Mouse (Mus musculus): Measurements from ENCODE around the gene Plod1. TPM values are rescaled to one million over a fixed set of nuclear protein-coding genes. Genes with fewer than 3 reads are reported as not detected.
"Not testable (repeated sequence)": the region's sequence is repeated elsewhere in the genome, so short reads cannot be mapped to it uniquely, and the experiment has no call there.

Gene Plod1
- total RNA-seq, 1 experiment, result 26.2 TPM

DNA sequence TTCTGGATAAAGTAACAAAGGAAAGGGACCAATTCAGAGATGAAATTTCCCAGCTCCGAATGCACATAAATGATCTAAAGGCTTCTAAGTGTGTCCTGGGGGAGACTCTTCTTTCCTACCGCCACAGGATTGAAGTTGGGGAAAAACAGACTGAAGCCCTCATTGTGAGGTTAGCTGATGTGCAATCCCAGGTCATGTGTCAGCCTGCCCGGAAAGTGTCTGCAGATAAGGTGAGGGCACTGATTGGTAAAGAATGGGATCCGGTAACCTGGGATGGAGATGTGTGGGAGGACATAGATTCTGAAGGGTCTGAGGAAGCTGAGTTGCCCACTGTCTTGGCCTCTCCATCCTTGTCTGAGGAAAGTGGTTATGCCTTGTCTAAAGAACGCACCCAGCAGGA, 67.3 kb downstream of the Plod1 start:
- in situ Hi-C loops (cut with MboI; ENCODE audit: low sequenced_read_pairs in 2 of 2, unreplicated experiment in 2 of 2), result no loop called here
- no peak for TF ChIP-seq MAFK (IDR thresholded peaks at IDR 0.05; ENCODE audit: insufficient read depth, low read depth, low read length)
- no peak for TF ChIP-seq CHD2 (IDR thresholded peaks at IDR 0.05; ENCODE audit: low read depth, low read length)
- TF ChIP-seq ZC3H11A (IDR thresholded peaks at IDR 0.05; ENCODE audit: borderline replicate concordance, low read depth, low read length), result no peak
- no peak for TF ChIP-seq HCFC1 (IDR thresholded peaks at IDR 0.05; ENCODE audit: borderline replicate concordance, insufficient read depth, low read length)
- TF ChIP-seq ZNF384 (IDR thresholded peaks at IDR 0.05; ENCODE audit: low read depth, low read length), result no peak
- H3K9ac ChIP-seq (ENCODE audit: insufficient read depth, low read depth, low read length, poor library complexity, severe bottlenecking), result no peak overlapping the region
- peaks cover 8% of the 10 kb centered on the region for H3K9me3 ChIP-seq (ENCODE audit: control insufficient read depth, insufficient read depth, low read depth, low read length)
- H3K4me1 ChIP-seq (ENCODE audit: control insufficient read depth in 2 of 2, insufficient read depth in 2 of 2, low read length in 2 of 2, poor library complexity in 1 of 2), result no peaks in the 10 kb centered on the region
- peak overlapping the region in 1 of 2 experiments; percentile 75; a peak in 2 of 4 replicates for H3K4me3 ChIP-seq (ENCODE audit: insufficient read depth in 1 of 2, low read depth in 1 of 2, low read length in 2 of 2, poor library complexity in 1 of 2, severe bottlenecking in 1 of 2)
- H3K36me3 ChIP-seq (ENCODE audit: control insufficient read depth, insufficient read depth, low read length, poor library complexity, severe bottlenecking), result peaks cover 30% of the 10 kb centered on the region
- H3K27ac ChIP-seq (ENCODE audit: insufficient read depth, low read depth, low read length, poor library complexity, severe bottlenecking), result no peak overlapping the region
- DNase-seq (ENCODE audit: low read depth, low spot score), result no peak

DNA sequence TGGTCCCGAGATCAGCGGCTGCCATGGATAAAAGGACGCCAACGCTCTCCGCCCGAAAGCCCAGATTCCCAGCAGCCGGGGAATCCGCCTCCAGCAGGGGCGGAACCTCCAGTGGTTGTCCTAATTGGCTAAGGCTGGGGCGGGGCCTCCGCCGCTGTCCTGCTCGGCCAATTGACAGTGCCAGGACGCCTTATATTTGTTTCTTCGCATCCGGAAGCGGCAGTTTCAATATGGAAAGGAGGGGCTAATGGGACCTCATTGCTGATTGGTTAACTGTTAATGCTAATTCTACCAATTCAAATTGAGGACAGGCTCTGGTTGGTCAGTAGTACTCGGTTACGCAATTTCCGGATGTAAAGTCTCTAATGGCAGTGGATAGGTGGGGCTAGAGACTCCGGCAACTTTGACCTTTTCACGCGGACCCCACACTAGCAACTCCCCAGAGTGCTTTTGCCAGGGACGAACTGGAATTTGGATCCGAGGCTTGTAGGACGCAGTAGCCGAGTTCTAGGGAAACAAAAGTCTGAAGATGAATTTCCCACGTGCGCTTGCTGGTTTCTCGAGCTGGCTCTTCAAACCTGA, 68.0 kb downstream of the Plod1 start, which contains the start of the genes Miip and Fv1:
Gene Miip (minus strand): TSS at position 367 of the 582 bp plus-strand sequence.
Gene Fv1 (plus strand): TSS at position 530 of the 582 bp plus-strand sequence.
- peaks cover 26% of the 10 kb centered on the region for H3K36me3 ChIP-seq (ENCODE audit: control insufficient read depth, insufficient read depth, low read length, poor library complexity, severe bottlenecking)
- H3K4me3 ChIP-seq (ENCODE audit: insufficient read depth in 1 of 2, low read depth in 1 of 2, low read length in 2 of 2, poor library complexity in 1 of 2, severe bottlenecking in 1 of 2), result peak within 1 kb of the TSS; percentile 75
- H3K4me1 ChIP-seq (ENCODE audit: control insufficient read depth in 2 of 2, insufficient read depth in 2 of 2, low read length in 2 of 2, poor library complexity in 1 of 2), result no peaks in the 10 kb centered on the region
- H3K9ac ChIP-seq (ENCODE audit: insufficient read depth, low read depth, low read length, poor library complexity, severe bottlenecking), result peak within 1 kb of the TSS; percentile 76
- peaks cover 8% of the 10 kb centered on the region for H3K9me3 ChIP-seq (ENCODE audit: control insufficient read depth, insufficient read depth, low read depth, low read length)
- peak; percentile 65 for DNase-seq (ENCODE audit: low read depth, low spot score)
- in situ Hi-C loops (cut with MboI; ENCODE audit: low sequenced_read_pairs in 2 of 2, unreplicated experiment in 2 of 2), result no loop called here
- H3K27ac ChIP-seq (ENCODE audit: insufficient read depth, low read depth, low read length, poor library complexity, severe bottlenecking), result no peak within 1 kb of the TSS
- TF ChIP-seq ZNF384 (IDR thresholded peaks at IDR 0.05; ENCODE audit: low read depth, low read length), result no peak
- no peak for TF ChIP-seq HCFC1 (IDR thresholded peaks at IDR 0.05; ENCODE audit: borderline replicate concordance, insufficient read depth, low read length)
- no peak for TF ChIP-seq ZC3H11A (IDR thresholded peaks at IDR 0.05; ENCODE audit: borderline replicate concordance, low read depth, low read length)
- no peak for TF ChIP-seq CHD2 (IDR thresholded peaks at IDR 0.05; ENCODE audit: low read depth, low read length)
- no peak for TF ChIP-seq MAFK (IDR thresholded peaks at IDR 0.05; ENCODE audit: insufficient read depth, low read depth, low read length)

DNA sequence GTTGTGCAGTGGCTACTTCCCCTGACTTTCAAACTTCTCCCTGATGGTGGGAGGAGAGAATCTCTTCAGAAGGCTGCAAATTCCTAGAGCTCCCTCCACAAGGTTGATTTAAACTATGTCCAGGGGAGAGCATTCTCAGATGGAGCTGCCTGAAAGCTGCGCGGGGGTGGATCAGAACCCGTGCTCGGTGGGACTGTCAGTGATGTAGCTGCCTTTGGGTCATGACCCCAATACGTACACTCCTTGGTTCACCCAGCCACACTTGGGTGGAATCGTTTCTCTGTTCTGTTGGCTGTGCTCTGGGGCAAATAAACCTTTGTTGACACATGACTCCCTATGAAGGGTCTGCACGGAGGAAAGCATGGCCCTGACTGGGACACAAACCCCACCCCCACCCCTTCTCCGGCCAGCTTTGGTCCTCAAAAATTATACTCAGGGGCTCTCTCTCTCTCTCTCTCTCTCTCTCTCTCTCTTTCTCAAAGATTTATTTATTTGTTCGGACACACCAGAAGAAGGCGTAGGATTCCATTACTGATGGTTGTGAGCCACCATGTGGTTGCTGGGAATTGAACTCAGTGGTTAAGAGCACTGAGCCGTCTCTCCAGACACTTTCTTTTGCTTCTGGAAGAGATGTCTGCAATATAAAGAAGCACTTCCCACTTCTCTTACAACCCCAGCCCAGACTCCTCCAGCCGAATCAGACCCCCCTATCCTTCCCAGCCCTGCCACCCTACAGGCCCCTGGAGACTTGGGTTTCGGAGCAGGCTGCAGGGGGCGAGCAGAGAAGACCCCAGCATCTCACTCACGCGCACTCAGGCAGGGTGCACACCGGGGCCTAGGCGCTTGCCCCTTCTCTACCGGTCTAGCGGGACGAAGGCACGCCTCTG, 68.8 kb downstream of the Plod1 start:
- in situ Hi-C loops (cut with MboI; ENCODE audit: low sequenced_read_pairs in 2 of 2, unreplicated experiment in 2 of 2), result no loop called here
- Histone ChIP-seq H3K9ac (ENCODE audit: insufficient read depth, low read depth, low read length, poor library complexity, severe bottlenecking) (peak overlapping the region; percentile 76), H3K9me3 (ENCODE audit: control insufficient read depth, insufficient read depth, low read depth, low read length) (peaks cover 8% of the 10 kb centered on the region; the same call in 1 of the 2 replicates), H3K4me3 (ENCODE audit: insufficient read depth in 1 of 2, low read depth in 1 of 2, low read length in 2 of 2, poor library complexity in 1 of 2, severe bottlenecking in 1 of 2) (peak overlapping the region; percentile 75), H3K4me1 (ENCODE audit: control insufficient read depth in 2 of 2, insufficient read depth in 2 of 2, low read length in 2 of 2, poor library complexity in 1 of 2) (no peaks in the 10 kb centered on the region), H3K36me3 (ENCODE audit: control insufficient read depth, insufficient read depth, low read length, poor library complexity, severe bottlenecking) (peaks cover 20% of the 10 kb centered on the region), H3K27ac (ENCODE audit: insufficient read depth, low read depth, low read length, poor library complexity, severe bottlenecking) (no peak overlapping the region)
- TF ChIP-seq CHD2 (IDR thresholded peaks at IDR 0.05; ENCODE audit: low read depth, low read length), result no peak
- TF ChIP-seq HCFC1 (IDR thresholded peaks at IDR 0.05; ENCODE audit: borderline replicate concordance, insufficient read depth, low read length), result no peak; the same call in 1 of the 2 replicates
- TF ChIP-seq MAFK (IDR thresholded peaks at IDR 0.05; ENCODE audit: insufficient read depth, low read depth, low read length), result no peak
- no peak for TF ChIP-seq ZC3H11A (IDR thresholded peaks at IDR 0.05; ENCODE audit: borderline replicate concordance, low read depth, low read length)
- TF ChIP-seq ZNF384 (IDR thresholded peaks at IDR 0.05; ENCODE audit: low read depth, low read length), result no peak
- DNase-seq (ENCODE audit: low read depth, low spot score), result no peak

DNA sequence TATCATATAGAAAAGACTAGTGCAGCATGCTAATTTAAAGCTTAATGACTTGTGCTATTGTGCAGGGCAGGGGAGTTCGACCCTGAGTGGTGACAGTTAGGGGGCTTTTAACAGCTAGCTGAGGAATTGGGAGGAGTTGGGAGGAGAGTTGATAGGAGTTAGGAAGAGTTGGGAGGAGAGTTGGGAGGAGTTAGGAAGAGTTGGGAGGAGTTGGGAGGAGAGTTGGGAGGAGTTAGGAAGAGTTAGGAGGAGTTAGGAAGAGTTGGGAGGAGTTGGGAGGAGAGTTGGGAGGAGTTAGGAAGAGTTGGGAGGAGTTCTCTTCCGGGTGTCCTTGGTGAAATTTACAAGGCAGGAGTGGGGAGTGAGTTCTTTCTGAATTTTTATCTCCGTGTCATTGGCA, 69.8 kb downstream of the Plod1 start:
- H3K4me1 ChIP-seq (ENCODE audit: control insufficient read depth in 2 of 2, insufficient read depth in 2 of 2, low read length in 2 of 2, poor library complexity in 1 of 2); DNase-seq (ENCODE audit: low read depth, low spot score); H3K27ac ChIP-seq (ENCODE audit: insufficient read depth, low read depth, low read length, poor library complexity, severe bottlenecking); H3K4me3 ChIP-seq (ENCODE audit: insufficient read depth in 1 of 2, low read depth in 1 of 2, low read length in 2 of 2, poor library complexity in 1 of 2, severe bottlenecking in 1 of 2); H3K9ac ChIP-seq (ENCODE audit: insufficient read depth, low read depth, low read length, poor library complexity, severe bottlenecking); H3K9me3 ChIP-seq (ENCODE audit: control insufficient read depth, insufficient read depth, low read depth, low read length); in situ Hi-C loops (cut with MboI; ENCODE audit: low sequenced_read_pairs in 2 of 2, unreplicated experiment in 2 of 2): not testable (repeated sequence)
- H3K36me3 ChIP-seq (ENCODE audit: control insufficient read depth, insufficient read depth, low read length, poor library complexity, severe bottlenecking), result peaks cover 14% of the 10 kb centered on the region; the same call in 1 of the 2 replicates
